Mouse (Mus musculus) small intestine, adult 2 months (tissue): ENCODE measurements around the gene Csf2rb.
"Not testable (repeated sequence)": the region's sequence is repeated elsewhere in the genome, so short reads cannot be mapped to it uniquely, and the experiment has no call there.

Experiments
- CTCF ChIP-seq: fragments of 200-500 bp; IDR thresholded peaks from 2 replicates; pipeline ENCODE4 v1.5.1; 2012; ENCODE audit warnings: low read depth, mild to moderate bottlenecking, control low read depth, inconsistent platforms, low read length, moderate library complexity, mixed read lengths; ENCODE audit not compliant: insufficient replicate concordance, insufficient read length; ENCODE audit errors: extremely low read depth
- POLR2A ChIP-seq: fragments of 200-500 bp; IDR thresholded peaks from 2 replicates; pipeline ENCODE4 v1.6.1; 2012; ENCODE audit warnings: low read depth, mild to moderate bottlenecking, control low read depth, inconsistent platforms, low read length, moderate library complexity

DNA sequence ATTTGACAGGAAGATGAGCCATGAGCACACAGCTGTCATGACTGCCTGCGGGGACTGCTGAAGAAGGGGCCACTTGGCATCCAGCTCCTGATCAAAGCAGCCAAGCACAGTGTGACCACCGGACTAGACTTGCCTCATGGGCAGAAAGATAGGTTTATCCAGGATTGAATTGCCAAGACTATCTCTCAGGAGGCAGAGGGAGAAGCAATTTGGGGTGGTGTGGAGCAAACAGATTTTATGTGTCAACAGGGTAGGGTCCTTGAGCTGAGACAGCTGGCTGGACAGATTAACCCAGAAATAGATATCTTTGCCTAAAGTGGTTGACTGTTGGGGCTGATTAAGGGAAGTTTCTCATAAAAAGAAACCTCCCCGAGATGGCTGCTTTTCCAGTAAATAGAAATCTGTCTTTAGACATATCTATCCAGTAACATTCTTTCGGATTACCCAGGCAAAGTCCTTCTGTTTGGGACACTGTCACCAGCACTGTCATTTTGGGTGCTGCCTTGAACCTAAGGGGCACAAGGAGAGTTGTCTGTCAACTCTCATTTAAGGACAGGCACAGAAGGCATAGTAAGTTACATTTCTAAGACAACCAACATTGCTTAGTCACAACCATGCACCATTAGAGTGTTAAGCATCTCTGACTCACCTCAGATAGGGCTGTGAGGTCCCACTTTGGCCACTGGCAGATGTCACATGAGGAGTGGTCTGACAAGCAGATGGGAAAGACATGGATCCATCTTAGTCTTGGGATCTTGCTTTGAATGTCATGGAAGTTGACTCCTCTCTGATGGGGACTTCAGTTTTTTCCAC, 12.9 kb upstream of the Csf2rb start:
- TF ChIP-seq CTCF, POLR2A: not testable (repeated sequence)
